Mouse (Mus musculus): ENCODE results near the gene Slc7a5.
A peak's percentile ranks its signal among the peaks of the same experiment; 100 is the strongest.

Slc7a5 gene

GRCm38 (mm10) chr8:121907587-121908248 lies at the start of gene Slc7a5:
TSS of gene Slc7a5 (minus strand) at chr8:121907694.
- DNase-seq (ENCODE audit: low read depth), result peak; percentile 97

- DNase-seq (ENCODE audit: low read depth), result peak; percentile 100
These were observed 48.5 kb upstream of the Slc7a5 start for GRCm38 (mm10) chr8:121955825-121956500.

GRCm38 (mm10) chr8:121954981-121955555 lies 47.6 kb upstream of the Slc7a5 start:
- peak; percentile 77 for DNase-seq (ENCODE audit: low read depth)

- DNase-seq (ENCODE audit: low read depth), result no peak
These were observed 46.5 kb upstream of the Slc7a5 start for GRCm38 (mm10) chr8:121953821-121954545.

- DNase-seq (ENCODE audit: low read depth), result no peak
These were observed 45.3 kb upstream of the Slc7a5 start for GRCm38 (mm10) chr8:121952800-121953199.

GRCm38 (mm10) chr8:121952122-121952521 lies 44.6 kb upstream of the Slc7a5 start:
- no peak for DNase-seq (ENCODE audit: low read depth)

GRCm38 (mm10) chr8:121951656-121952009 lies 44.1 kb upstream of the Slc7a5 start:
- no peak for DNase-seq (ENCODE audit: low read depth)

GRCm38 (mm10) chr8:121950749-121951655 lies 43.5 kb upstream of the Slc7a5 start:
- DNase-seq (ENCODE audit: low read depth), result peak; percentile 63

- DNase-seq (ENCODE audit: low read depth), result peak; percentile 100
These were observed 42.7 kb upstream of the Slc7a5 start for GRCm38 (mm10) chr8:121949941-121950748.

- DNase-seq (ENCODE audit: low read depth), result no peak
These were observed 41.8 kb upstream of the Slc7a5 start, which contains the start of gene Banp for GRCm38 (mm10) chr8:121949222-121949800. TSS of gene Banp (plus strand) at chr8:121949750.

- peak; percentile 91 for DNase-seq (ENCODE audit: low read depth)
These were observed 41.0 kb upstream of the Slc7a5 start for GRCm38 (mm10) chr8:121948321-121949145.

GRCm38 (mm10) chr8:121947753-121948141 lies 40.3 kb upstream of the Slc7a5 start:
- peak; percentile 93 for DNase-seq (ENCODE audit: low read depth)

- no peak for DNase-seq (ENCODE audit: low read depth)
These were observed 39.7 kb upstream of the Slc7a5 start for GRCm38 (mm10) chr8:121947047-121947752.

- no peak for DNase-seq (ENCODE audit: low read depth)
These were observed 38.9 kb upstream of the Slc7a5 start for GRCm38 (mm10) chr8:121946351-121946750.

GRCm38 (mm10) chr8:121944831-121945230 lies 37.3 kb upstream of the Slc7a5 start, which contains the start of gene Car5a:
TSS of gene Car5a (minus strand) at chr8:121944904.
- DNase-seq (ENCODE audit: low read depth), result no peak

- no peak for DNase-seq (ENCODE audit: low read depth)
These were observed 36.2 kb upstream of the Slc7a5 start for GRCm38 (mm10) chr8:121943716-121944115.

- no peak for DNase-seq (ENCODE audit: low read depth)
These were observed 35.6 kb upstream of the Slc7a5 start for GRCm38 (mm10) chr8:121943057-121943540.

GRCm38 (mm10) chr8:121938732-121939131 lies 31.2 kb upstream of the Slc7a5 start:
- DNase-seq (ENCODE audit: low read depth), result no peak

Data from 416B (cell line).